Mouse (Mus musculus) megakaryocyte progenitor cell, adult 5-6 weeks (primary cell): ENCODE measurements around the gene Grcc10. TPM values are rescaled to one million over a fixed set of nuclear protein-coding genes. Genes with fewer than 3 reads are reported as not detected.

Experiments
- ATAC-seq: replicated peaks from 2 replicates; pipeline ENCODE4 v1.8.0; 2016; ENCODE audit warnings: mild to moderate bottlenecking, moderate TSS enrichment, inconsistent platforms; ENCODE audit not compliant: poor library complexity
- total RNA-seq, 2 experiments: library from RNA; stranded (forward) in 1 of 2; stranded (reverse) in 1 of 2; fragments of 157-497, 149-512 nt in 1 of 2; fragments of 200-1000 nt in 1 of 2; gene quantifications; 2 replicates each; pipeline versions ENCODE4 v1.2.3 to v1.2.4; 2015 to 2017

The Grcc10 gene
- total RNA-seq (2015) (171 and 179 TPM in 2 replicates), total RNA-seq (2017) (99.5 and 133 TPM in 2 replicates)

- ATAC-seq, result peak; percentile 57
Measured at GRCm38 (mm10) chr6:124740888-124741761, at the start of gene Grcc10. TSS of gene Grcc10 (minus strand) at chr6:124741374.

- peak; percentile 53; the same call in 1 of the 2 replicates for ATAC-seq
Measured at GRCm38 (mm10) chr6:124790121-124790520, 48.9 kb upstream of the Grcc10 start.

GRCm38 (mm10) chr6:124789519-124789918 lies 48.3 kb upstream of the Grcc10 start:
- ATAC-seq, result no peak

- no peak for ATAC-seq
Measured at GRCm38 (mm10) chr6:124787722-124788121, 46.5 kb upstream of the Grcc10 start.

GRCm38 (mm10) chr6:124786756-124787420 lies 45.7 kb upstream of the Grcc10 start:
- ATAC-seq, result peak; percentile 85

GRCm38 (mm10) chr6:124782436-124782835 lies 41.3 kb upstream of the Grcc10 start:
- ATAC-seq, result peak; percentile 43

- ATAC-seq, result no peak
Measured at GRCm38 (mm10) chr6:124780917-124781316, 39.7 kb upstream of the Grcc10 start.

GRCm38 (mm10) chr6:124779984-124780416 lies 38.8 kb upstream of the Grcc10 start:
- ATAC-seq, result no peak; the same call in 1 of the 2 replicates

GRCm38 (mm10) chr6:124779222-124779983 lies 38.2 kb upstream of the Grcc10 start, which contains the start of gene Lrrc23:
TSS of gene Lrrc23 (minus strand) at chr6:124779727.
- peak; percentile 86 for ATAC-seq

GRCm38 (mm10) chr6:124770511-124770910 lies 29.3 kb upstream of the Grcc10 start:
- ATAC-seq, result no peak

GRCm38 (mm10) chr6:124770013-124770412 lies 28.8 kb upstream of the Grcc10 start:
- no peak for ATAC-seq

GRCm38 (mm10) chr6:124769101-124769765 lies 28.1 kb upstream of the Grcc10 start, which contains the start of gene Eno2:
TSS of gene Eno2 (minus strand) at chr6:124769673.
- ATAC-seq, result peak; percentile 62

GRCm38 (mm10) chr6:124768704-124769044 lies 27.5 kb upstream of the Grcc10 start:
- ATAC-seq, result peak; percentile 33; the same call in 1 of the 2 replicates

- ATAC-seq, result peak; percentile 49
Measured at GRCm38 (mm10) chr6:124767920-124768703, 26.9 kb upstream of the Grcc10 start.

- ATAC-seq, result no peak
Measured at GRCm38 (mm10) chr6:124767536-124767919, 26.4 kb upstream of the Grcc10 start.

GRCm38 (mm10) chr6:124765951-124766350 lies 24.8 kb upstream of the Grcc10 start:
- no peak for ATAC-seq

- peak; percentile 90 for ATAC-seq
Measured at GRCm38 (mm10) chr6:124759259-124759658, 18.1 kb upstream of the Grcc10 start.

GRCm38 (mm10) chr6:124758849-124759232 lies 17.7 kb upstream of the Grcc10 start:
- no peak for ATAC-seq
